Mouse (Mus musculus): ENCODE data around the gene Nr4a2. TPM values are rescaled to one million over a fixed set of nuclear protein-coding genes. Genes with fewer than 3 reads are reported as not detected.

The Nr4a2 gene
- total RNA-seq, 2 experiments from 2014 or later: 1.3 to 1.8 TPM

Other genes with a start within 250 kb of the Nr4a2 start
- 10 to 100 TPM; 14.6 to 17.4 TPM for gene Gpd2, start 113.6 kb upstream of the Nr4a2 start, total RNA-seq (2021)